Mouse (Mus musculus): ENCODE results near the gene Gm13285. TPM values are rescaled to one million over a fixed set of nuclear protein-coding genes. Genes with fewer than 3 reads are reported as not detected.
"Not testable (repeated sequence)": the region's sequence is repeated elsewhere in the genome, so short reads cannot be mapped to it uniquely, and the experiment has no call there.

Gm13285 gene
- total RNA-seq, 1 experiment: not detected

GRCm38 (mm10) chr4:88760431-88760830 lies 39.0 kb upstream of the Gm13285 start:
- H3K9ac ChIP-seq (ENCODE audit: insufficient read depth, low read depth, low read length, poor library complexity, severe bottlenecking); H3K36me3 ChIP-seq (ENCODE audit: control insufficient read depth, insufficient read depth, low read length, poor library complexity, severe bottlenecking); H3K4me1 ChIP-seq (ENCODE audit: control insufficient read depth in 2 of 2, insufficient read depth in 2 of 2, low read length in 2 of 2, poor library complexity in 1 of 2); in situ Hi-C loops (cut with MboI; ENCODE audit: low sequenced_read_pairs in 2 of 2, unreplicated experiment in 2 of 2); DNase-seq (ENCODE audit: low read depth, low spot score); H3K9me3 ChIP-seq (ENCODE audit: control insufficient read depth, insufficient read depth, low read depth, low read length); H3K27ac ChIP-seq (ENCODE audit: insufficient read depth, low read depth, low read length, poor library complexity, severe bottlenecking); H3K4me3 ChIP-seq (ENCODE audit: insufficient read depth in 1 of 2, low read depth in 1 of 2, low read length in 2 of 2, poor library complexity in 1 of 2, severe bottlenecking in 1 of 2): not testable (repeated sequence)

DNA sequence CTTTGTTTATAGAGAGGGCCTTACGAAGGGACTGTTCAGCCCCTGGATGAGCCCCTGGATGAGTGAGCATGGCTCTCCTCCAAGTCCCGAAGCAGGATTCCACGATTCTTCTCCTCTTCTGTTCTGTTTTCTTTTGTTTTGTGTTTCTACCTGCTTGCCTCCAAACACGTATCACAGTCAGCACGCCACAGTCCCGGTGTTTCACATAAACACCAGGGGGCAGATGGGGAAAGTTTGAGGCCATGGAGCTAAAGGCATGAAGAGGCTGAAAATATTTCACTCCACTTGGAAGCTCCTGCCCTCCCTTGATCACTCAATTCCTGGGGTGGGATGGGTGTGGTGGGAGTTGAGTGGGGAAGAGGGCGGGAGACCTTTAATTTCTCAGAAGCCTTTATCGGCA lies 37.7 kb upstream of the Gm13285 start:
- H3K4me3 ChIP-seq (ENCODE audit: insufficient read depth in 1 of 2, low read depth in 1 of 2, low read length in 2 of 2, poor library complexity in 1 of 2, severe bottlenecking in 1 of 2); H3K36me3 ChIP-seq (ENCODE audit: control insufficient read depth, insufficient read depth, low read length, poor library complexity, severe bottlenecking); H3K4me1 ChIP-seq (ENCODE audit: control insufficient read depth in 2 of 2, insufficient read depth in 2 of 2, low read length in 2 of 2, poor library complexity in 1 of 2); H3K9ac ChIP-seq (ENCODE audit: insufficient read depth, low read depth, low read length, poor library complexity, severe bottlenecking); DNase-seq (ENCODE audit: low read depth, low spot score); H3K9me3 ChIP-seq (ENCODE audit: control insufficient read depth, insufficient read depth, low read depth, low read length); in situ Hi-C loops (cut with MboI; ENCODE audit: low sequenced_read_pairs in 2 of 2, unreplicated experiment in 2 of 2); H3K27ac ChIP-seq (ENCODE audit: insufficient read depth, low read depth, low read length, poor library complexity, severe bottlenecking): not testable (repeated sequence)

DNA sequence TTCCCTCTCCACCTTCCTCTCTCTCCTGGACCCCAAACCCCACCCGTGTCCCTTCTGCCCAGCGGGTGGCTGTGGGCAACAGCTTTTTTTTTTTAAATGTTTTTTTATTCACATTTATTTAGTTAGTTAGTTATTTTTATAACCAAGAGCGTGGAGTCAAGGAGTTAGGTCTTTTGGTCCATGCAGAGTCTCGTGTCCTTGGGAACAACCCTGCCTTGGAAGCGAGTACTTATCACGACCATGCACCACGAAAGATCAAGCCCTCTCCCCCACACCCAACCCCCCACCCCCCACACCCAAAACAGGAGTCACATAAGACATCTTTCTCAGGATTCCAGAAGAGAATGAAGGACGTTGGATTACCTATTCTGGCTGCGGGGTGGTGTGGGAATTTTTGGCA lies 37.1 kb upstream of the Gm13285 start:
- not testable (repeated sequence) for H3K4me3 ChIP-seq (ENCODE audit: insufficient read depth in 1 of 2, low read depth in 1 of 2, low read length in 2 of 2, poor library complexity in 1 of 2, severe bottlenecking in 1 of 2)

GRCm38 (mm10) chr4:88763384-88764018 lies 36.0 kb upstream of the Gm13285 start:
- H3K9ac ChIP-seq (ENCODE audit: insufficient read depth, low read depth, low read length, poor library complexity, severe bottlenecking); in situ Hi-C loops (cut with MboI; ENCODE audit: low sequenced_read_pairs in 2 of 2, unreplicated experiment in 2 of 2); H3K27ac ChIP-seq (ENCODE audit: insufficient read depth, low read depth, low read length, poor library complexity, severe bottlenecking); H3K9me3 ChIP-seq (ENCODE audit: control insufficient read depth, insufficient read depth, low read depth, low read length); DNase-seq (ENCODE audit: low read depth, low spot score); H3K36me3 ChIP-seq (ENCODE audit: control insufficient read depth, insufficient read depth, low read length, poor library complexity, severe bottlenecking); H3K4me1 ChIP-seq (ENCODE audit: control insufficient read depth in 2 of 2, insufficient read depth in 2 of 2, low read length in 2 of 2, poor library complexity in 1 of 2): not testable (repeated sequence)
- peak overlapping the region in 1 of 2 experiments; percentile 34; a peak in 1 of 4 replicates for H3K4me3 ChIP-seq (ENCODE audit: insufficient read depth in 1 of 2, low read depth in 1 of 2, low read length in 2 of 2, poor library complexity in 1 of 2, severe bottlenecking in 1 of 2)

More for the DNA sequence above, 37.1 kb upstream of the Gm13285 start:
- H3K4me1 ChIP-seq (ENCODE audit: control insufficient read depth in 2 of 2, insufficient read depth in 2 of 2, low read length in 2 of 2, poor library complexity in 1 of 2); DNase-seq (ENCODE audit: low read depth, low spot score); H3K27ac ChIP-seq (ENCODE audit: insufficient read depth, low read depth, low read length, poor library complexity, severe bottlenecking); in situ Hi-C loops (cut with MboI; ENCODE audit: low sequenced_read_pairs in 2 of 2, unreplicated experiment in 2 of 2); H3K36me3 ChIP-seq (ENCODE audit: control insufficient read depth, insufficient read depth, low read length, poor library complexity, severe bottlenecking); H3K9ac ChIP-seq (ENCODE audit: insufficient read depth, low read depth, low read length, poor library complexity, severe bottlenecking); H3K9me3 ChIP-seq (ENCODE audit: control insufficient read depth, insufficient read depth, low read depth, low read length): not testable (repeated sequence)

DNA sequence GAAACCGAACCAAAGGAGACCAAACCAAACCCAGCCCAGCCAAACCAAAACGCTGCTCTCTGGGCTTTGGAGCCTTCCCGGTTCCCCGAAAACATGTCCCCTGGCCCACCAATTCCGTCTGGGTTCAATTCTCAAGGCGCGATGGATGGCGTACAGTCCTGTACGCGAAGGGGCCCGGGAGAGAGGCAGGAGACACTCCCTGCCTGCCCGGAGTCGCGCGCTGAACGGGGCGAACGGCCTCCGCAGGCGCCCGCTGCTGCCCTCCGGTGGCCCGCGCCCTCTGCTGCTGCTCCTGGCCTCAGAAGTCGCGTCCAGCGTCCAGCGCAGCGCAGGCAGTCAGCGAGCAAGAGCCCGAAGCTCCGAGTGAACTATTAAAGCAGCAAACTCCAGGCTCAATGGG lies 25.9 kb upstream of the Gm13285 start, which contains the start of gene Gm13290:
TSS of gene Gm13290 (plus strand) at position 301 of the 400 bp plus-strand sequence.
- H3K27ac ChIP-seq (ENCODE audit: insufficient read depth, low read depth, low read length, poor library complexity, severe bottlenecking); in situ Hi-C loops (cut with MboI; ENCODE audit: low sequenced_read_pairs in 2 of 2, unreplicated experiment in 2 of 2); H3K9me3 ChIP-seq (ENCODE audit: control insufficient read depth, insufficient read depth, low read depth, low read length); H3K4me3 ChIP-seq (ENCODE audit: insufficient read depth in 1 of 2, low read depth in 1 of 2, low read length in 2 of 2, poor library complexity in 1 of 2, severe bottlenecking in 1 of 2); H3K9ac ChIP-seq (ENCODE audit: insufficient read depth, low read depth, low read length, poor library complexity, severe bottlenecking); DNase-seq (ENCODE audit: low read depth, low spot score); H3K36me3 ChIP-seq (ENCODE audit: control insufficient read depth, insufficient read depth, low read length, poor library complexity, severe bottlenecking); H3K4me1 ChIP-seq (ENCODE audit: control insufficient read depth in 2 of 2, insufficient read depth in 2 of 2, low read length in 2 of 2, poor library complexity in 1 of 2): not testable (repeated sequence)

GRCm38 (mm10) chr4:88776622-88777021 lies 22.8 kb upstream of the Gm13285 start, which contains the start of gene Gm13289:
TSS of gene Gm13289 (plus strand) at chr4:88776922.
- H3K9me3 ChIP-seq (ENCODE audit: control insufficient read depth, insufficient read depth, low read depth, low read length); DNase-seq (ENCODE audit: low read depth, low spot score); H3K27ac ChIP-seq (ENCODE audit: insufficient read depth, low read depth, low read length, poor library complexity, severe bottlenecking); in situ Hi-C loops (cut with MboI; ENCODE audit: low sequenced_read_pairs in 2 of 2, unreplicated experiment in 2 of 2); H3K4me3 ChIP-seq (ENCODE audit: insufficient read depth in 1 of 2, low read depth in 1 of 2, low read length in 2 of 2, poor library complexity in 1 of 2, severe bottlenecking in 1 of 2); H3K9ac ChIP-seq (ENCODE audit: insufficient read depth, low read depth, low read length, poor library complexity, severe bottlenecking); H3K36me3 ChIP-seq (ENCODE audit: control insufficient read depth, insufficient read depth, low read length, poor library complexity, severe bottlenecking); H3K4me1 ChIP-seq (ENCODE audit: control insufficient read depth in 2 of 2, insufficient read depth in 2 of 2, low read length in 2 of 2, poor library complexity in 1 of 2): not testable (repeated sequence)

- H3K4me3 ChIP-seq (ENCODE audit: insufficient read depth in 1 of 2, low read depth in 1 of 2, low read length in 2 of 2, poor library complexity in 1 of 2, severe bottlenecking in 1 of 2); DNase-seq (ENCODE audit: low read depth, low spot score); in situ Hi-C loops (cut with MboI; ENCODE audit: low sequenced_read_pairs in 2 of 2, unreplicated experiment in 2 of 2); H3K36me3 ChIP-seq (ENCODE audit: control insufficient read depth, insufficient read depth, low read length, poor library complexity, severe bottlenecking); H3K9ac ChIP-seq (ENCODE audit: insufficient read depth, low read depth, low read length, poor library complexity, severe bottlenecking); H3K27ac ChIP-seq (ENCODE audit: insufficient read depth, low read depth, low read length, poor library complexity, severe bottlenecking); H3K4me1 ChIP-seq (ENCODE audit: control insufficient read depth in 2 of 2, insufficient read depth in 2 of 2, low read length in 2 of 2, poor library complexity in 1 of 2); H3K9me3 ChIP-seq (ENCODE audit: control insufficient read depth, insufficient read depth, low read depth, low read length): not testable (repeated sequence)
These were observed 19.9 kb upstream of the Gm13285 start, which contains the start of gene Gm13272 for GRCm38 (mm10) chr4:88779550-88779949. TSS of gene Gm13272 (plus strand) at chr4:88779850.

GRCm38 (mm10) chr4:88780320-88780719 lies 19.1 kb upstream of the Gm13285 start:
- H3K4me3 ChIP-seq (ENCODE audit: insufficient read depth in 1 of 2, low read depth in 1 of 2, low read length in 2 of 2, poor library complexity in 1 of 2, severe bottlenecking in 1 of 2); H3K36me3 ChIP-seq (ENCODE audit: control insufficient read depth, insufficient read depth, low read length, poor library complexity, severe bottlenecking); in situ Hi-C loops (cut with MboI; ENCODE audit: low sequenced_read_pairs in 2 of 2, unreplicated experiment in 2 of 2): not testable (repeated sequence)

More at GRCm38 (mm10) chr4:88780320-88780719, 19.1 kb upstream of the Gm13285 start:
- not testable (repeated sequence) for H3K4me1 ChIP-seq (ENCODE audit: control insufficient read depth in 2 of 2, insufficient read depth in 2 of 2, low read length in 2 of 2, poor library complexity in 1 of 2); H3K9ac ChIP-seq (ENCODE audit: insufficient read depth, low read depth, low read length, poor library complexity, severe bottlenecking); H3K27ac ChIP-seq (ENCODE audit: insufficient read depth, low read depth, low read length, poor library complexity, severe bottlenecking); DNase-seq (ENCODE audit: low read depth, low spot score); H3K9me3 ChIP-seq (ENCODE audit: control insufficient read depth, insufficient read depth, low read depth, low read length)
